Mouse (Mus musculus): ENCODE data around the gene Socs3. TPM values are rescaled to one million over a fixed set of nuclear protein-coding genes. Genes with fewer than 3 reads are reported as not detected.
A peak's percentile ranks its signal among the peaks of the same experiment; 100 is the strongest.

The Socs3 gene
- polyA plus RNA-seq, 1 experiment from 2014 or later, result 6.7 TPM

- Histone ChIP-seq H3K4me2 (no peak overlapping the region), H3K36me3 (peaks cover 71% of the 10 kb centered on the region), H3K4me3 (replicated peaks) (no peak overlapping the region), H3K4me1 (peaks cover 16% of the 10 kb centered on the region), H3K27me3 (replicated peaks) (no peaks in the 10 kb centered on the region), H3K9ac (replicated peaks) (no peak overlapping the region), H3K9me3 (replicated peaks) (no peaks in the 10 kb centered on the region), H3K27ac (replicated peaks) (no peak overlapping the region)
- no peak for ATAC-seq (ENCODE audit: low FRiP score)
- 94% methylated on average over 5 of the region's 5 CpGs for WGBS
Measured at GRCm38 (mm10) chr11:118004217-118004616, 34.4 kb upstream of the Socs3 start.

DNA sequence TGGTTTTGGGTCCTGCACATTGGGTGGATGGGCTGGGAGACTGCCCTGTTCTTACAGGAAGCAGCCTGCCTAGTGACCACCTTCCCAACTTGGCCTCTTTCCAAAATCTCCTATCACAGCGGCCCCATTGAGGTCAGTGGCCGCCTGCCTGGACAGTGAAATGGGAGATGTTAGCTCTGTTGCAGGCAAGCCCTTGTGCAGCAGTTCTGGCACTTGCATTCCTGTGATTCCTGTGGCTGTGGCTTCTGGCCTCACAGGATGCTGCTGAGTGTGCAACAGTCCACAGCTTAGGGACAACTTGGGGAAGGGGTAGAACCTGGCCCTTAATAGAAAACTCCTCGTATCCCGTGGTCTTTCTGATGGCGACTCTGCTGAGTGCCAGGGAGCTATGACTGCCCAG is 33.9 kb upstream of the Socs3 start:
- H3K9me3 ChIP-seq (replicated peaks), result no peaks in the 10 kb centered on the region
- no peak for ATAC-seq (ENCODE audit: low FRiP score)
- H3K4me3 ChIP-seq (replicated peaks), result no peak overlapping the region
- H3K27ac ChIP-seq (replicated peaks), result no peak overlapping the region
- no peaks in the 10 kb centered on the region for H3K27me3 ChIP-seq (replicated peaks)
- H3K9ac ChIP-seq (replicated peaks), result no peak overlapping the region
- no peak overlapping the region for H3K4me2 ChIP-seq
- H3K36me3 ChIP-seq, result peaks cover 71% of the 10 kb centered on the region
- H3K4me1 ChIP-seq, result peaks cover 11% of the 10 kb centered on the region; the same call in 1 of the 2 replicates
- 85% methylated on average over 5 of the region's 5 CpGs for WGBS

DNA sequence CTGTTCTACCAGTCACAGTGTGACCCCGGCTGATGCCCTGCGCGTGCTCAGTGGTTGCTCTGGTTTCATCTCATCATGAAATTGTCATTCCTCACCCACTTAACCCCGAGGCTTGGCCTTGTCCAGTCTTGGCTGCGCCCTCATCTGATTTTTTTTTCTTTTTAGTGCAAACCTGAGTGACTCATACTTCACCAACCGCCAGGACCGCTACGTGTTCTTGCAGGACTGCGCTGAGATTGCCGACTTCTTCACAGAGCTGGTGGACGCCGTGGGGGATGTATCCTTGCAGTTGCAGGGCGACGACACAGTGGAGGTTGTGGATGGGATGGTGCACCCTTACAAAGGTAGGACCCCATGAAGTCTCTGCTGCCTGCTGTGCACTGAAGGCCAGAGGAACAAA is 33.3 kb upstream of the Socs3 start:
- peaks cover 71% of the 10 kb centered on the region for H3K36me3 ChIP-seq

DNA sequence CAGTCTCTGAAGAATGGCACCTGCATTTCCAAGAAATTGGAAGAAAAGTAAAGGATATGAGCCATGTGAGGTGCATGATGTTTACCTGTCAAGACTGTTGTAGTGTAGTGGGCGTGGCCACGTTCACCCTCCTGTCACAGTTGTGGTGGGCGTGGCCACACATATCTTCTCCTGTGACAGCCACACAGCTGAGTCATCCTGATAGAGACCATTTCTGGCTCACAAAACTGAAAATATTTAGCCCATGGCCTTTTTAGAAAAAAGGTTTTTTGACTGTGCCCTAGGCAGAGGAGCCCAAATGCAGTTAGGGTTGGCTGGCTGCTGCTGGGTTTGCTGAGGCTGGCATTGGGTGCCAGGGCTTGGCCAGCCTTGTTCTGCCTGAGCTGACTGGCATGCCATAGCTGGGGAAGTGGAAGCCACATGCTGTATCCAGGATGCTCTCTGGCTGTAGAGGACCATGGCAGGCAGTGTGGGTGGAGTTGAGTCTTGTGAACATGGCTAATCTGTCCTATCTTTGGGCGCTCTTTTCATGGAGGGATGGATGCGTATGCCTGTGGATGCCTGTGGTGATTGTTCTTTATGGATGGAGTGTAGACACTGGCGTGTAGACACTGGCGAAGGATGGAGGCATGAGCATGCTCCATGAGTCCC is 30.8 kb upstream of the Socs3 start:
- Histone ChIP-seq H3K27me3 (replicated peaks) (no peaks in the 10 kb centered on the region), H3K4me3 (replicated peaks) (no peak overlapping the region), H3K36me3 (peaks cover 59% of the 10 kb centered on the region), H3K9me3 (replicated peaks) (no peaks in the 10 kb centered on the region), H3K9ac (replicated peaks) (no peak overlapping the region), H3K27ac (replicated peaks) (no peak overlapping the region), H3K4me1 (peaks cover 13% of the 10 kb centered on the region), H3K4me2 (no peak overlapping the region)
- no peak for ATAC-seq (ENCODE audit: low FRiP score)
- WGBS, result 94% methylated on average over 7 of the region's 7 CpGs

More for the DNA sequence above, 33.3 kb upstream of the Socs3 start:
- no peak overlapping the region for H3K4me2 ChIP-seq
- no peak for ATAC-seq (ENCODE audit: low FRiP score)
- WGBS, result 97% methylated on average over 14 of the region's 14 CpGs
- no peaks in the 10 kb centered on the region for H3K27me3 ChIP-seq (replicated peaks)
- H3K4me3 ChIP-seq (replicated peaks), result no peak overlapping the region
- no peak overlapping the region for H3K27ac ChIP-seq (replicated peaks)
- H3K4me1 ChIP-seq, result peaks cover 10% of the 10 kb centered on the region; the same call in 1 of the 2 replicates
- H3K9ac ChIP-seq (replicated peaks), result no peak overlapping the region; the same call in 1 of the 2 replicates
- no peaks in the 10 kb centered on the region for H3K9me3 ChIP-seq (replicated peaks)

- no peak overlapping the region for H3K4me2 ChIP-seq
- H3K27ac ChIP-seq (replicated peaks), result no peak overlapping the region
- 73% methylated on average over 1 of the region's 1 CpGs for WGBS
- no peak overlapping the region for H3K4me3 ChIP-seq (replicated peaks)
- no peaks in the 10 kb centered on the region for H3K27me3 ChIP-seq (replicated peaks)
- no peaks in the 10 kb centered on the region for H3K9me3 ChIP-seq (replicated peaks)
- H3K36me3 ChIP-seq, result peaks cover 53% of the 10 kb centered on the region
- H3K4me1 ChIP-seq, result peaks cover 19% of the 10 kb centered on the region
- no peak for ATAC-seq (ENCODE audit: low FRiP score)
- H3K9ac ChIP-seq (replicated peaks), result no peak overlapping the region
Measured at GRCm38 (mm10) chr11:118000083-118000482, 30.2 kb upstream of the Socs3 start.

- no peak for ATAC-seq (ENCODE audit: low FRiP score)
- Histone ChIP-seq H3K27ac (replicated peaks) (no peak overlapping the region), H3K36me3 (peaks cover 46% of the 10 kb centered on the region), H3K9me3 (replicated peaks) (no peaks in the 10 kb centered on the region), H3K9ac (replicated peaks) (no peak overlapping the region), H3K4me2 (no peak overlapping the region), H3K27me3 (replicated peaks) (no peaks in the 10 kb centered on the region), H3K4me1 (peaks cover 26% of the 10 kb centered on the region), H3K4me3 (replicated peaks) (no peak overlapping the region)
- WGBS, result 84% methylated on average over 6 of the region's 6 CpGs
Measured at GRCm38 (mm10) chr11:117999260-117999934, 29.6 kb upstream of the Socs3 start.

- no peak overlapping the region for H3K4me2 ChIP-seq
- H3K9me3 ChIP-seq (replicated peaks), result no peaks in the 10 kb centered on the region
- no peak overlapping the region for H3K27ac ChIP-seq (replicated peaks)
- peaks cover 36% of the 10 kb centered on the region for H3K36me3 ChIP-seq
- no peaks in the 10 kb centered on the region for H3K27me3 ChIP-seq (replicated peaks)
- 92% methylated on average over 4 of the region's 4 CpGs for WGBS
- H3K4me1 ChIP-seq, result peaks cover 36% of the 10 kb centered on the region
- H3K4me3 ChIP-seq (replicated peaks), result no peak overlapping the region
- no peak for ATAC-seq (ENCODE audit: low FRiP score)
- H3K9ac ChIP-seq (replicated peaks), result no peak overlapping the region
Measured at GRCm38 (mm10) chr11:117998356-117998755, 28.5 kb upstream of the Socs3 start.

DNA sequence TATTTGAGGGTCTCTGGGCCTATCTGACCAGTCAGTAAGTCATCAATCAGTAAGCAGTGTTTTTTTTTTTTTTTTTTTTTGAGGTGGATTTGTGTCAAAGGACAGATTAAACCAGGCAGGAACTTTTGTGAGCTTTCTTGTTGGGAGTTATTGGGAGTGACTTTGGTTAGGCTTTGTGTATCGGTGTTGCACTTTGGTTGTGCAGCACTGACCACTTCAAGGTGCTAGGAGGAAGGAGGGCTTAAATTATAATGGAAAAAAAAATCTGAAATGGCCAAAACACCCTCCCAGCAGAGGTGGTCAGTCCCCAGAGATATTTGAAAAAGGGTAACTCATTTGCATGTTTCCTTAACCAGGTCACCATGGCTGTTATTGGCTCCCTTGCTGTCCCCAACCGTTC is 27.2 kb upstream of the Socs3 start:
- 93% methylated on average over 2 of the region's 2 CpGs for WGBS
- ATAC-seq (ENCODE audit: low FRiP score), result no peak
- H3K9ac ChIP-seq (replicated peaks), result no peak overlapping the region
- H3K36me3 ChIP-seq, result peaks cover 26% of the 10 kb centered on the region
- H3K4me1 ChIP-seq, result peaks cover 40% of the 10 kb centered on the region
- 0 out of 2 replicates have a peak overlapping the region, but pooled peaks have one; percentile 11 for H3K27ac ChIP-seq (replicated peaks)
- H3K4me2 ChIP-seq, result no peak overlapping the region
- H3K4me3 ChIP-seq (replicated peaks), result no peak overlapping the region
- H3K9me3 ChIP-seq (replicated peaks), result no peaks in the 10 kb centered on the region
- no peaks in the 10 kb centered on the region for H3K27me3 ChIP-seq (replicated peaks)

GRCm38 (mm10) chr11:117996066-117996465 is 26.2 kb upstream of the Socs3 start:
- no peaks in the 10 kb centered on the region for H3K9me3 ChIP-seq (replicated peaks)
- peaks cover 46% of the 10 kb centered on the region for H3K4me1 ChIP-seq
- WGBS, result 33% methylated on average over 3 of the region's 3 CpGs
- H3K27me3 ChIP-seq (replicated peaks), result no peaks in the 10 kb centered on the region
- no peak for ATAC-seq (ENCODE audit: low FRiP score)
- H3K9ac ChIP-seq (replicated peaks), result 0 out of 2 replicates have a peak overlapping the region, but pooled peaks have one; percentile 2
- H3K27ac ChIP-seq (replicated peaks), result peak overlapping the region; percentile 66
- H3K4me3 ChIP-seq (replicated peaks), result no peak overlapping the region
- no peak overlapping the region for H3K4me2 ChIP-seq
- H3K36me3 ChIP-seq, result peaks cover 15% of the 10 kb centered on the region

DNA sequence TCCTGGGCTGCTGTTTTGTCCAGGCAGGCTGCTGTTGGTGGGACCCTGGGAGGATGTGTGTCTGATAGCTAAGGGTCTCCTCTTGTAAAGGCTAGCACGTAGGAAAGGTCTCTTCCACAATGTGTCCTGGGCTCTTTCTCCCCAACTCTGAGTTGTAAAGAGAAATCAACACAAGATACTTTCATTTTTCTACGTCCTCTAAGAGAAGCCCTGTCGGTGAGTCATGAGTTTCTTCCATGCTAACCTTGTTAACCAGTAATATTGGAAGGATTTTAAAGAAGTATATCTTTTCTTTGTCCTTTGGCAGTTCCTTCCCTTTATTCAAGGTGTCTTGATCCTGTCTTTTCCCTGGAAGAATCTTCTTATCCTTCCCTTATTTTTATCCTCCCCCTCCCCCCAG is 25.8 kb upstream of the Socs3 start:
- no peaks in the 10 kb centered on the region for H3K9me3 ChIP-seq (replicated peaks)
- H3K36me3 ChIP-seq, result peaks cover 11% of the 10 kb centered on the region
- H3K4me2 ChIP-seq, result no peak overlapping the region
- peak overlapping the region; percentile 34; the same call in 1 of the 2 replicates for H3K9ac ChIP-seq (replicated peaks)
- WGBS, result 55% methylated on average over 3 of the region's 3 CpGs
- H3K4me1 ChIP-seq, result peaks cover 50% of the 10 kb centered on the region
- no peak for ATAC-seq (ENCODE audit: low FRiP score)
- peak overlapping the region; percentile 66; the same call in 1 of the 2 replicates for H3K27ac ChIP-seq (replicated peaks)
- no peaks in the 10 kb centered on the region for H3K27me3 ChIP-seq (replicated peaks)
- no peak overlapping the region for H3K4me3 ChIP-seq (replicated peaks)

DNA sequence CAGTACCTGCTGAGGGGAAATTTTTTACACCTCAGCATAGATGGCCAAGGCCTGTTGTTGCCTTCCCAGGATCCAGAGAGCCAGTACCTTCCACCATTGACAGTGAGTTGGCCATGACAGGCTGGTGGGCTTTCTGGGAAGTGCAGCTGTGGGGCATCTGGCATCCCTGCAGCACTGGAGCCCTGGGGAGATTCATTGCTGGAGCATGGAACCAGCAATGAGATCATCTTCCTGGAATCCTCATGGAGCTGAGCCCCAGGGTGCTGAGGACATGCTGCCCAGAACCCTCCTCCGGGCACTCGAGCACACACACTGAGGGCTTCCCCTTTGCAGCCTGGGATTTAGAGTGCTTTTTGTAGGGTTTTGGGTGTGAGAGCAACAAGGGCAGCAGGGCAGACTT is 25.4 kb upstream of the Socs3 start:
- Histone ChIP-seq H3K27me3 (replicated peaks) (no peaks in the 10 kb centered on the region), H3K4me1 (peaks cover 54% of the 10 kb centered on the region), H3K9ac (replicated peaks) (peak overlapping the region; percentile 34; the same call in 1 of the 2 replicates), H3K36me3 (peaks cover 8% of the 10 kb centered on the region; the same call in 1 of the 2 replicates), H3K4me3 (replicated peaks) (no peak overlapping the region), H3K4me2 (no peak overlapping the region), H3K9me3 (replicated peaks) (no peaks in the 10 kb centered on the region), H3K27ac (replicated peaks) (no peak overlapping the region)
- no peak for ATAC-seq (ENCODE audit: low FRiP score)
- WGBS, result 37% methylated on average over 2 of the region's 2 CpGs

All from neural tube, embryonic 15.5 days (tissue).